Mouse (Mus musculus) right cerebral cortex, postnatal 14 days (tissue): Measurements from ENCODE around the gene Efhc1.

Experiments
- DNase-seq: peaks from one replicate; pipeline ENCODE4 v3.0.0; 2022

Gene Efhc1

GRCm38 (mm10) chr1:20954876-20955275, 3.5 kb downstream of the Efhc1 start:
- DNase-seq: no peak

GRCm38 (mm10) chr1:20969642-20970041, 18.2 kb downstream of the Efhc1 start:
- DNase-seq: no peak

- DNase-seq: no peak
Observed at GRCm38 (mm10) chr1:20973389-20973788, 22.0 kb downstream of the Efhc1 start.

GRCm38 (mm10) chr1:20974341-20975135, 23.1 kb downstream of the Efhc1 start:
- no peak for DNase-seq

GRCm38 (mm10) chr1:20980553-20980952, 29.1 kb downstream of the Efhc1 start:
- no peak for DNase-seq

- DNase-seq: no peak
Observed at GRCm38 (mm10) chr1:20981764-20982163, 30.3 kb downstream of the Efhc1 start.

GRCm38 (mm10) chr1:20984103-20984502, 32.7 kb downstream of the Efhc1 start:
- no peak for DNase-seq

GRCm38 (mm10) chr1:20984582-20984981, 33.2 kb downstream of the Efhc1 start:
- no peak for DNase-seq

GRCm38 (mm10) chr1:20986378-20987056, 35.1 kb downstream of the Efhc1 start:
- DNase-seq: no peak

- no peak for DNase-seq
Observed at GRCm38 (mm10) chr1:20989461-20990083, 38.1 kb downstream of the Efhc1 start.

GRCm38 (mm10) chr1:20993690-20994089, 42.3 kb downstream of the Efhc1 start:
- no peak for DNase-seq

GRCm38 (mm10) chr1:20994338-20994737, 42.9 kb downstream of the Efhc1 start:
- no peak for DNase-seq

GRCm38 (mm10) chr1:20995331-20995986, 44.0 kb downstream of the Efhc1 start:
- no peak for DNase-seq

- DNase-seq: no peak
Observed at GRCm38 (mm10) chr1:20996603-20997327, 45.3 kb downstream of the Efhc1 start.

- DNase-seq: no peak
Observed at GRCm38 (mm10) chr1:20997328-20997689, 45.9 kb downstream of the Efhc1 start.

- no peak for DNase-seq
Observed at GRCm38 (mm10) chr1:20997881-20998389, 46.5 kb downstream of the Efhc1 start.

- DNase-seq: no peak
Observed at GRCm38 (mm10) chr1:21002246-21003142, 51.1 kb downstream of the Efhc1 start.

GRCm38 (mm10) chr1:21004596-21004995, 53.2 kb downstream of the Efhc1 start:
- no peak for DNase-seq

- no peak for DNase-seq
Observed at GRCm38 (mm10) chr1:21006775-21007174, 55.3 kb downstream of the Efhc1 start.

- DNase-seq: no peak
Observed at GRCm38 (mm10) chr1:21007941-21008701, 56.7 kb downstream of the Efhc1 start.

- DNase-seq: no peak
Observed at GRCm38 (mm10) chr1:21008891-21009290, 57.5 kb downstream of the Efhc1 start.
